Mouse (Mus musculus): ENCODE measurements around the gene Kdm4d. TPM values are rescaled to one million over a fixed set of nuclear protein-coding genes. Genes with fewer than 3 reads are reported as not detected.

Gene Kdm4d
- polyA plus RNA-seq (2016; fragmentation: Nextera tagmentation; extraction: Ambion mirVana), result 0.26 and 0.46 TPM in 2 replicates

DNA sequence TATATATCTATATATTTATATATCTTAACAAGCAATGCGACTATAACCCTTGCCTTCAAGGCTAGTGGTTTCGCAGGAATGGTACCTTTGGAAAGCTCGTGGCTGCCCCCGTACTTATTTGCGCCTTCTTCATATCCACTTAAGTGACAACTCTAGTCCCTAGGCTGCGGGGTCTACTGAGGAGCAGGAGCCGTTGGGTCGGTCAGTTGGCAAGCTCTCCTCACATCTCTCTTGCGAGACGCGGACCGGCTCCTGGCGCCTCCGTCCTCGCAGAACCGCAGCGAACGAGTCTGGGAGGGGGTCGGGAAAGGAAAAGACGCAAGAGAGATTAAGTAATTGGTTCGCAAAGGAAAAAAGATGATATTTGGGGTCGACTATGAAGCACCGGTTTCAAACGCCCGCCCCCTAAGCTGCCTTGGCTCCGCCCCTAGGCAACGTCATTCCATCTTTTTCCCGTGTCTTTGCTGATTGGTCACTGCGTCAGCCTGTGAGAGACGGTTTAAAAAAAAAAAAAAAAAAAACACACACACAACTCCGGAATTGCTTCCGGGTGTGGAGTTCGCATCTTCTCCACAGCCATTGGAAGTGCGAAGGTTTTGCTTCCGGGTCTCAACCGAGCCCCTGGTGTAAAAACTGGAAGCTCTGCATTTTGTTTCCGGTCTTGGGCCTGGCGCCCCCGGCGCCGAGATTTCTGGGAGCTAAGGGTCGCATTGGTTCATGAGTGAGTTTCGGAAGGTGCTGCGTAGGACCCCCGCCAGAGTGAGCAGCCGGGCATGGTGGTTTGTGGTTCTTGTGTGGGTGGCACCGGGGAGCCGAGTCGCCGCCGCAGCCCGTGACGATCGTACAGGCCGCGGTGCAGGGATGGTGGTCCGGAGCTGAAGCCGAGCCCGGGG is at the start of gene Kdm4d, which contains the start of gene Cwc15:
Kdm4d (minus strand) TSS at position 460 of the 893 bp plus-strand sequence.
Cwc15 (plus strand) TSS at position 595 of the 893 bp plus-strand sequence.
- H3K27me3 ChIP-seq, result no peaks in the 10 kb centered on the region
- peak within 1 kb of the TSS; percentile 82 for H3K4me3 ChIP-seq
- ATAC-seq (ENCODE audit: insufficient number of reproducible peaks, insufficient read depth, low FRiP score, low TSS enrichment), result peak; percentile 96
- WGBS, result 1% methylated on average over 59 of the region's 59 CpGs
- H3K4me2 ChIP-seq (replicated peaks), result peak within 1 kb of the TSS; percentile 74
- 0 out of 2 replicates have a peak, but pooled peaks cover 2% of the 10 kb centered on the region for H3K4me1 ChIP-seq
- peak within 1 kb of the TSS; percentile 78 for H3K27ac ChIP-seq
- H3K9ac ChIP-seq, result peak within 1 kb of the TSS; percentile 67
- H3K36me3 ChIP-seq, result peaks cover 31% of the 10 kb centered on the region
- H3K9me3 ChIP-seq, result no peaks in the 10 kb centered on the region

DNA sequence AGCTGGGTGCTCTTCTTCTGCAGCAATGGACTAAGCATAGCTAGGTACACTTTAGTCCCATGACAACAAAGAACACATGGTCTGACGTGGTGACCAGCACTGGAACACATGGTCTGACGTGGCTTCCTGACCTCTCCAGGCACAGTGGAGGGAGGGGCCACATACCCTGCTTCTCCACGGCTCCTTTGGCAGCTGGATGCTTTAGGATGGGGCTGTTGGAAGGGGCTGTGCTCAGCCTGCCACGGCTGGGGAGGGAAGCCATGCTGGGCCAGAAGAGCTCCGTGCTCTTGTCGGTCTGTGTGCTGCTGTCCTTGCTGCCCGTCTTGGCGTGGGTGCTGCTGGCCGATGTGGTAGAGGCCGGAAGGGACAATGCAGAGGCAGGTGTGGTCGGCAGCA is 48.1 kb upstream of the Kdm4d start:
- H3K4me1 ChIP-seq, result peaks cover 5% of the 10 kb centered on the region; the same call in 1 of the 2 replicates
- no peaks in the 10 kb centered on the region for H3K9me3 ChIP-seq
- no peak overlapping the region for H3K9ac ChIP-seq
- WGBS, result 60% methylated on average over 11 of the region's 11 CpGs
- H3K4me3 ChIP-seq, result no peak overlapping the region
- ATAC-seq (ENCODE audit: insufficient number of reproducible peaks, insufficient read depth, low FRiP score, low TSS enrichment), result no peak
- peaks cover 92% of the 10 kb centered on the region for H3K36me3 ChIP-seq
- no peak overlapping the region for H3K4me2 ChIP-seq (replicated peaks)
- no peak overlapping the region for H3K27ac ChIP-seq
- H3K27me3 ChIP-seq, result no peaks in the 10 kb centered on the region

- peaks cover 5% of the 10 kb centered on the region; the same call in 1 of the 2 replicates for H3K4me1 ChIP-seq
- no peaks in the 10 kb centered on the region for H3K9me3 ChIP-seq
- peaks cover 90% of the 10 kb centered on the region for H3K36me3 ChIP-seq
- no peak overlapping the region for H3K4me3 ChIP-seq
- no peak overlapping the region for H3K4me2 ChIP-seq (replicated peaks)
- WGBS, result 62% methylated on average over 12 of the region's 12 CpGs
- no peak overlapping the region for H3K27ac ChIP-seq
- no peak overlapping the region for H3K9ac ChIP-seq
- H3K27me3 ChIP-seq, result no peaks in the 10 kb centered on the region
- ATAC-seq (ENCODE audit: insufficient number of reproducible peaks, insufficient read depth, low FRiP score, low TSS enrichment), result no peak
These were observed 47.5 kb upstream of the Kdm4d start for GRCm38 (mm10) chr9:14547584-14548365.

GRCm38 (mm10) chr9:14544034-14544757 is 43.9 kb upstream of the Kdm4d start:
- no peak overlapping the region for H3K9ac ChIP-seq
- H3K36me3 ChIP-seq, result peaks cover 91% of the 10 kb centered on the region
- no peak overlapping the region for H3K4me3 ChIP-seq
- H3K27ac ChIP-seq, result no peak overlapping the region
- WGBS, result 76% methylated on average over 9 of the region's 9 CpGs
- no peak overlapping the region for H3K4me2 ChIP-seq (replicated peaks)
- peaks cover 5% of the 10 kb centered on the region; the same call in 1 of the 2 replicates for H3K4me1 ChIP-seq
- no peaks in the 10 kb centered on the region for H3K27me3 ChIP-seq
- ATAC-seq (ENCODE audit: insufficient number of reproducible peaks, insufficient read depth, low FRiP score, low TSS enrichment), result no peak
- H3K9me3 ChIP-seq, result no peaks in the 10 kb centered on the region

GRCm38 (mm10) chr9:14534833-14535456 is 34.7 kb upstream of the Kdm4d start:
- Histone ChIP-seq H3K9me3 (no peaks in the 10 kb centered on the region), H3K4me2 (replicated peaks) (no peak overlapping the region), H3K36me3 (peaks cover 16% of the 10 kb centered on the region), H3K27ac (no peak overlapping the region), H3K27me3 (no peaks in the 10 kb centered on the region), H3K4me1 (no peaks in the 10 kb centered on the region), H3K4me3 (no peak overlapping the region), H3K9ac (no peak overlapping the region)
- 88% methylated on average over 9 of the region's 9 CpGs for WGBS
- ATAC-seq (ENCODE audit: insufficient number of reproducible peaks, insufficient read depth, low FRiP score, low TSS enrichment), result no peak

- no peak overlapping the region for H3K4me2 ChIP-seq (replicated peaks)
- H3K4me3 ChIP-seq, result no peak overlapping the region
- no peak overlapping the region for H3K27ac ChIP-seq
- WGBS, result 92% methylated on average over 2 of the region's 2 CpGs
- no peaks in the 10 kb centered on the region for H3K4me1 ChIP-seq
- H3K9ac ChIP-seq, result no peak overlapping the region
- ATAC-seq (ENCODE audit: insufficient number of reproducible peaks, insufficient read depth, low FRiP score, low TSS enrichment), result no peak
- H3K9me3 ChIP-seq, result no peaks in the 10 kb centered on the region
- H3K36me3 ChIP-seq, result peaks cover 3% of the 10 kb centered on the region; the same call in 1 of the 2 replicates
- no peaks in the 10 kb centered on the region for H3K27me3 ChIP-seq
These were observed 33.4 kb upstream of the Kdm4d start for GRCm38 (mm10) chr9:14533659-14534058.

GRCm38 (mm10) chr9:14532283-14532682 is 32.0 kb upstream of the Kdm4d start:
- no peak overlapping the region for H3K4me3 ChIP-seq
- no peaks in the 10 kb centered on the region for H3K27me3 ChIP-seq
- no peaks in the 10 kb centered on the region for H3K9me3 ChIP-seq
- no peaks in the 10 kb centered on the region for H3K4me1 ChIP-seq
- no peak overlapping the region for H3K27ac ChIP-seq
- no peak overlapping the region for H3K9ac ChIP-seq
- 39% methylated on average over 3 of the region's 3 CpGs for WGBS
- no peaks in the 10 kb centered on the region for H3K36me3 ChIP-seq
- no peak overlapping the region for H3K4me2 ChIP-seq (replicated peaks)
- ATAC-seq (ENCODE audit: insufficient number of reproducible peaks, insufficient read depth, low FRiP score, low TSS enrichment), result peak; percentile 79; the same call in 1 of the 2 replicates

DNA sequence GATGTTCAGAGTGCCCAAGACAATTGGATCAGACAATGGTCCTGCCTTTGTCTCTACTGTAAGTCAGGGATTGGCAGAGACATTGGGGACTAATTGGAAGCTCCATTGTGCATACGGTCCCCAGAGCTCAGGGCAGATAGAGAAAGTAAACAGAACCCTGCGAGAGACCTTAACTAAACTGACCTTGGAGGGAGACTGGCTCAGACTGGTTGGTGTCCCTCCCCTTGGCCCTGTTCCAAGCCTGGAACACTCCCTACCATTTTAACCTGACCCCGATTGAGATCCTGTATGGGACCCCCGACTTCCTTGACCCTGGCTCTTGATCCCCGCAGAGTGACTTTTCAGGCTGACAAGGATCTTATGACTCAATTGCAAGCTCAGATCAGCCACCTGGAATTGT is 29.7 kb upstream of the Kdm4d start:
- Histone ChIP-seq H3K4me1 (no peaks in the 10 kb centered on the region), H3K27ac (no peak overlapping the region), H3K9me3 (no peaks in the 10 kb centered on the region), H3K4me3 (no peak overlapping the region), H3K4me2 (replicated peaks) (no peak overlapping the region), H3K9ac (no peak overlapping the region), H3K27me3 (no peaks in the 10 kb centered on the region), H3K36me3 (no peaks in the 10 kb centered on the region)
- ATAC-seq (ENCODE audit: insufficient number of reproducible peaks, insufficient read depth, low FRiP score, low TSS enrichment), result no peak
- 75% methylated on average over 5 of the region's 5 CpGs for WGBS

DNA sequence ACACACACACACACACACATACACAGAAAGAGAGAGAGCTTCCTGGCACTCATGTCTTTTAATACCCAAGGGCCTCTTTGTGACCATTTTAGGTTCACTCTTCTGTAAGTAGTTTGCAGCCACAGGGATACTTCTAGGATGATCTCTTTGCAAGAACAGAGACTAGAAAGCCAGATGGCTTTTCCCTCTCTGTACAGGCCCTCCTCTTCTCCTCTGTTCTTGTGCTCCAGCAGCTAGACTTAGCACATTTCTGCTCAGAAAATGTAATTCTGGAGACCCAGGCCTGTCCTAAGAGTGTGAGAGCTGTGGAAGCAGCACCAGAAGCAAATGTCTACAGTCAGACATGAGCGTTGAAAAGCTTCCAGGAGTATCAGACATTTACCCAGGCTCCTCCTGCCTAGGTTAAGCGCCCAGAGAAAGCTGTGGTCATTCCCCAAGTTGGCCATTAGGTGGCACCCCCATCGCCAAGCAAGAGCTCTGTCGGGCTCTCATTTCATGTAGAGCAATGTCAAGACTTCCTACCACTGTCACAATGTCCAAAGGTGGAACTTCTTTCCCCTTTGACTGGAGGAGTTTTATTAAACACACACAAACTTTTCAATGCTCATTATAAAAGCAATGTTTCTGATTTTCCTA is 23.2 kb upstream of the Kdm4d start:
- no peak overlapping the region for H3K4me3 ChIP-seq
- ATAC-seq (ENCODE audit: insufficient number of reproducible peaks, insufficient read depth, low FRiP score, low TSS enrichment), result no peak
- no peaks in the 10 kb centered on the region for H3K9me3 ChIP-seq
- no peaks in the 10 kb centered on the region for H3K27me3 ChIP-seq
- H3K36me3 ChIP-seq, result no peaks in the 10 kb centered on the region
- H3K9ac ChIP-seq, result no peak overlapping the region
- WGBS, result 11% methylated on average over 4 of the region's 4 CpGs
- H3K27ac ChIP-seq, result no peak overlapping the region
- H3K4me1 ChIP-seq, result peaks cover 8% of the 10 kb centered on the region
- no peak overlapping the region for H3K4me2 ChIP-seq (replicated peaks)

DNA sequence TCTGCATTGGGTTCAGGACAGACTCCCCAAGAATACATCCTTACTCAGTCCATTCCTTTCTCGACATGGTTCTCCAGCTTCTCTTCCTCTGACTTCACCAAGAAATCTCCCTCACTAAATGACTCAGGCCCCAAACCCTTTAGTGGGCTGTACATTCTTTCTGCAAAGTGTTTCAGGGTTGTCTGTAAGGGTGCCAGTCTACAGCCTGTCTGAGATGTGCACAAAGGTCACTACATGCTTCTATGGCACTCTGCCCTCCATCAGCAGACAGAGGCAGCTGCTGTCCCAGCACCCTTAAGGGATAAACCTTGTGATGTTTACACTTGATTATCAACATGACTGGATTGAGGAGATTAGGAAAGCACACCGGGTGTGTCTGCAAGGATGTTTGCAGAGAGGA is 21.4 kb upstream of the Kdm4d start:
- no peak for ATAC-seq (ENCODE audit: insufficient number of reproducible peaks, insufficient read depth, low FRiP score, low TSS enrichment)
- Histone ChIP-seq H3K4me3 (no peak overlapping the region), H3K9ac (no peak overlapping the region), H3K27me3 (no peaks in the 10 kb centered on the region), H3K27ac (no peak overlapping the region), H3K9me3 (no peaks in the 10 kb centered on the region), H3K4me2 (replicated peaks) (no peak overlapping the region), H3K4me1 (peaks cover 11% of the 10 kb centered on the region), H3K36me3 (no peaks in the 10 kb centered on the region)
- WGBS, result 57% methylated on average over 2 of the region's 2 CpGs
